Mouse (Mus musculus): Measurements from ENCODE around the gene Rnase10. TPM values are rescaled to one million over a fixed set of nuclear protein-coding genes. Genes with fewer than 3 reads are reported as not detected.

The Rnase10 gene
- total and polyA plus RNA-seq, 2 experiments from 2014 or later: not detected

GRCm38 (mm10) chr14:51036214-51036613, 28.7 kb downstream of the Rnase10 start:
- no peak for TF ChIP-seq CTCF (IDR thresholded peaks at IDR 0.05)
- Histone ChIP-seq H3K4me1 (ENCODE audit: insufficient read depth, low read length) (no peaks in the 10 kb centered on the region), H3K36me3 (ENCODE audit: insufficient read depth, low read length) (no peaks in the 10 kb centered on the region), H3K27me3 (ENCODE audit: insufficient read depth, low read length) (no peaks in the 10 kb centered on the region), H3K9me3 (ENCODE audit: low read length) (no peaks in the 10 kb centered on the region), H3K4me3 (ENCODE audit: low read depth, low read length) (no peak overlapping the region), H3K9ac (replicated peaks; ENCODE audit: low read length, poor library complexity, severe bottlenecking) (no peak overlapping the region), H3K4me2 (ENCODE audit: low read depth, low read length, poor library complexity, severe bottlenecking) (no peak overlapping the region), H3K27ac (ENCODE audit: low read depth, low read length) (no peak overlapping the region)
- DNase-seq (ENCODE audit: low spot score) (no peak), ATAC-seq (ENCODE audit: low FRiP score) (no peak)
- 57% methylated on average over 4 of the region's 4 CpGs for WGBS

- no peak within 1 kb of the TSS for H3K4me3 ChIP-seq (ENCODE audit: low read depth, low read length)
- no peaks in the 10 kb centered on the region for H3K36me3 ChIP-seq (ENCODE audit: insufficient read depth, low read length)
- no peak for DNase-seq (ENCODE audit: low spot score)
- no peak for TF ChIP-seq CTCF (IDR thresholded peaks at IDR 0.05)
- H3K4me2 ChIP-seq (ENCODE audit: low read depth, low read length, poor library complexity, severe bottlenecking): no peak within 1 kb of the TSS
- H3K4me1 ChIP-seq (ENCODE audit: insufficient read depth, low read length): no peaks in the 10 kb centered on the region
- H3K27ac ChIP-seq (ENCODE audit: low read depth, low read length): no peak within 1 kb of the TSS
- H3K9me3 ChIP-seq (ENCODE audit: low read length): no peaks in the 10 kb centered on the region
- no peaks in the 10 kb centered on the region for H3K27me3 ChIP-seq (ENCODE audit: insufficient read depth, low read length)
- no peak within 1 kb of the TSS for H3K9ac ChIP-seq (replicated peaks; ENCODE audit: low read length, poor library complexity, severe bottlenecking)
- no peak for ATAC-seq (ENCODE audit: low FRiP score)
- WGBS: 74% methylated on average over 6 of the region's 6 CpGs
These were observed 34.2 kb downstream of the Rnase10 start, which contains the start of gene Rnase9 for GRCm38 (mm10) chr14:51041769-51042168. Gene Rnase9, minus strand, starts transcription at chr14:51041869.

- Histone ChIP-seq H3K9ac (replicated peaks; ENCODE audit: low read length, poor library complexity, severe bottlenecking) (no peak overlapping the region), H3K4me1 (ENCODE audit: insufficient read depth, low read length) (no peaks in the 10 kb centered on the region), H3K27me3 (ENCODE audit: insufficient read depth, low read length) (no peaks in the 10 kb centered on the region), H3K27ac (ENCODE audit: low read depth, low read length) (no peak overlapping the region), H3K9me3 (ENCODE audit: low read length) (no peaks in the 10 kb centered on the region), H3K4me3 (ENCODE audit: low read depth, low read length) (no peak overlapping the region), H3K4me2 (ENCODE audit: low read depth, low read length, poor library complexity, severe bottlenecking) (no peak overlapping the region), H3K36me3 (ENCODE audit: insufficient read depth, low read length) (no peaks in the 10 kb centered on the region)
- no peak for ATAC-seq (ENCODE audit: low FRiP score)
- no peak for TF ChIP-seq CTCF (IDR thresholded peaks at IDR 0.05)
- 70% methylated on average over 5 of the region's 5 CpGs for WGBS
- DNase-seq (ENCODE audit: low spot score): no peak
These were observed 40.3 kb downstream of the Rnase10 start for GRCm38 (mm10) chr14:51047846-51048245.

- no peak for DNase-seq (ENCODE audit: low spot score)
- Histone ChIP-seq H3K27me3 (ENCODE audit: insufficient read depth, low read length) (no peaks in the 10 kb centered on the region), H3K4me2 (ENCODE audit: low read depth, low read length, poor library complexity, severe bottlenecking) (no peak within 1 kb of the TSS), H3K4me3 (ENCODE audit: low read depth, low read length) (no peak within 1 kb of the TSS), H3K36me3 (ENCODE audit: insufficient read depth, low read length) (no peaks in the 10 kb centered on the region), H3K27ac (ENCODE audit: low read depth, low read length) (no peak within 1 kb of the TSS), H3K9ac (replicated peaks; ENCODE audit: low read length, poor library complexity, severe bottlenecking) (no peak within 1 kb of the TSS), H3K9me3 (ENCODE audit: low read length) (no peaks in the 10 kb centered on the region), H3K4me1 (ENCODE audit: insufficient read depth, low read length) (no peaks in the 10 kb centered on the region)
- TF ChIP-seq CTCF (IDR thresholded peaks at IDR 0.05): no peak
- no peak for ATAC-seq (ENCODE audit: low FRiP score)
- WGBS: 82% methylated on average over 2 of the region's 2 CpGs
These were observed 42.5 kb downstream of the Rnase10 start, which contains the start of gene Rnase11 for GRCm38 (mm10) chr14:51050063-51050462. Gene Rnase11, minus strand, starts transcription at chr14:51050163.

GRCm38 (mm10) chr14:51051941-51052340, 44.4 kb downstream of the Rnase10 start:
- no peak overlapping the region for H3K9ac ChIP-seq (replicated peaks; ENCODE audit: low read length, poor library complexity, severe bottlenecking)
- no peaks in the 10 kb centered on the region for H3K36me3 ChIP-seq (ENCODE audit: insufficient read depth, low read length)
- H3K9me3 ChIP-seq (ENCODE audit: low read length): no peaks in the 10 kb centered on the region
- H3K27ac ChIP-seq (ENCODE audit: low read depth, low read length): no peak overlapping the region
- no peak overlapping the region for H3K4me2 ChIP-seq (ENCODE audit: low read depth, low read length, poor library complexity, severe bottlenecking)
- no peak for TF ChIP-seq CTCF (IDR thresholded peaks at IDR 0.05)
- no peak for ATAC-seq (ENCODE audit: low FRiP score)
- no peak for DNase-seq (ENCODE audit: low spot score)
- WGBS: 72% methylated on average over 5 of the region's 5 CpGs
- H3K4me3 ChIP-seq (ENCODE audit: low read depth, low read length): no peak overlapping the region
- no peaks in the 10 kb centered on the region for H3K27me3 ChIP-seq (ENCODE audit: insufficient read depth, low read length)
- no peaks in the 10 kb centered on the region for H3K4me1 ChIP-seq (ENCODE audit: insufficient read depth, low read length)

- Histone ChIP-seq H3K27ac (ENCODE audit: low read depth, low read length) (no peak overlapping the region), H3K4me2 (ENCODE audit: low read depth, low read length, poor library complexity, severe bottlenecking) (no peak overlapping the region), H3K9me3 (ENCODE audit: low read length) (no peaks in the 10 kb centered on the region), H3K9ac (replicated peaks; ENCODE audit: low read length, poor library complexity, severe bottlenecking) (no peak overlapping the region), H3K4me3 (ENCODE audit: low read depth, low read length) (no peak overlapping the region), H3K27me3 (ENCODE audit: insufficient read depth, low read length) (no peaks in the 10 kb centered on the region), H3K36me3 (ENCODE audit: insufficient read depth, low read length) (no peaks in the 10 kb centered on the region), H3K4me1 (ENCODE audit: insufficient read depth, low read length) (no peaks in the 10 kb centered on the region)
- 53% methylated on average over 5 of the region's 5 CpGs for WGBS
- no peak for ATAC-seq (ENCODE audit: low FRiP score)
- TF ChIP-seq CTCF (IDR thresholded peaks at IDR 0.05): no peak
- no peak for DNase-seq (ENCODE audit: low spot score)
These were observed 45.6 kb downstream of the Rnase10 start for GRCm38 (mm10) chr14:51053176-51053575.
